Mouse (Mus musculus): ENCODE results near the gene Pkn1. TPM values are rescaled to one million over a fixed set of nuclear protein-coding genes. Genes with fewer than 3 reads are reported as not detected.
A peak's percentile ranks its signal among the peaks of the same experiment; 100 is the strongest.

Pkn1 gene
- polyA plus RNA-seq, 1 experiment from 2014 or later: 37.0 TPM

GRCm38 (mm10) chr8:83621691-83622388 lies 77.1 kb downstream of the Pkn1 start:
- H3K9me3 ChIP-seq (ENCODE audit: control insufficient read depth): no peaks in the 10 kb centered on the region
- H3K27me3 ChIP-seq (replicated peaks; ENCODE audit: control insufficient read depth, insufficient read depth, low read length): no peaks in the 10 kb centered on the region
- peak overlapping the region; percentile 11; the same call in 1 of the 2 replicates for H3K4me3 ChIP-seq (ENCODE audit: low read depth, low read length)
- H3K4me1 ChIP-seq (replicated peaks; ENCODE audit: control insufficient read depth, insufficient read depth, low read length): no peaks in the 10 kb centered on the region; the same call in 1 of the 2 replicates
- H3K9ac ChIP-seq (ENCODE audit: low read depth, low read length): no peak overlapping the region
- no peak for TF ChIP-seq CTCF (IDR thresholded peaks at IDR 0.05; ENCODE audit: low read depth)
- H3K27ac ChIP-seq (ENCODE audit: low read depth, low read length): no peak overlapping the region
- H3K4me2 ChIP-seq (replicated peaks; ENCODE audit: low read depth): peak overlapping the region; percentile 61
- WGBS: 55% methylated on average over 15 of the region's 15 CpGs
- H3K36me3 ChIP-seq (ENCODE audit: control insufficient read depth, insufficient read depth): no peaks in the 10 kb centered on the region
- ATAC-seq: 0 out of 2 replicates have a peak, but pooled peaks have one; percentile 7

GRCm38 (mm10) chr8:83619568-83620285 lies 79.3 kb downstream of the Pkn1 start:
- 78% methylated on average over 9 of the region's 9 CpGs for WGBS

GRCm38 (mm10) chr8:83618566-83618965 lies 80.4 kb downstream of the Pkn1 start:
- 93% methylated on average over 2 of the region's 2 CpGs for WGBS
- Histone ChIP-seq H3K27me3 (replicated peaks; ENCODE audit: control insufficient read depth, insufficient read depth, low read length) (no peaks in the 10 kb centered on the region), H3K4me2 (replicated peaks; ENCODE audit: low read depth) (no peak overlapping the region), H3K36me3 (ENCODE audit: control insufficient read depth, insufficient read depth) (no peaks in the 10 kb centered on the region), H3K9me3 (ENCODE audit: control insufficient read depth) (no peaks in the 10 kb centered on the region), H3K9ac (ENCODE audit: low read depth, low read length) (no peak overlapping the region), H3K4me1 (replicated peaks; ENCODE audit: control insufficient read depth, insufficient read depth, low read length) (no peaks in the 10 kb centered on the region; the same call in 1 of the 2 replicates), H3K4me3 (ENCODE audit: low read depth, low read length) (no peak overlapping the region), H3K27ac (ENCODE audit: low read depth, low read length) (no peak overlapping the region)
- ATAC-seq: no peak
- no peak for TF ChIP-seq CTCF (IDR thresholded peaks at IDR 0.05; ENCODE audit: low read depth)

More at GRCm38 (mm10) chr8:83619568-83620285, 79.3 kb downstream of the Pkn1 start:
- Histone ChIP-seq H3K9ac (ENCODE audit: low read depth, low read length) (no peak overlapping the region), H3K36me3 (ENCODE audit: control insufficient read depth, insufficient read depth) (no peaks in the 10 kb centered on the region), H3K4me1 (replicated peaks; ENCODE audit: control insufficient read depth, insufficient read depth, low read length) (no peaks in the 10 kb centered on the region; the same call in 1 of the 2 replicates), H3K4me3 (ENCODE audit: low read depth, low read length) (no peak overlapping the region), H3K9me3 (ENCODE audit: control insufficient read depth) (no peaks in the 10 kb centered on the region), H3K27ac (ENCODE audit: low read depth, low read length) (no peak overlapping the region), H3K27me3 (replicated peaks; ENCODE audit: control insufficient read depth, insufficient read depth, low read length) (no peaks in the 10 kb centered on the region), H3K4me2 (replicated peaks; ENCODE audit: low read depth) (no peak overlapping the region)
- no peak for TF ChIP-seq CTCF (IDR thresholded peaks at IDR 0.05; ENCODE audit: low read depth)
- ATAC-seq: no peak

GRCm38 (mm10) chr8:83617111-83617510 lies 81.9 kb downstream of the Pkn1 start:
- no peak overlapping the region for H3K9ac ChIP-seq (ENCODE audit: low read depth, low read length)
- no peaks in the 10 kb centered on the region for H3K9me3 ChIP-seq (ENCODE audit: control insufficient read depth)
- TF ChIP-seq CTCF (IDR thresholded peaks at IDR 0.05; ENCODE audit: low read depth): no peak
- H3K4me2 ChIP-seq (replicated peaks; ENCODE audit: low read depth): no peak overlapping the region
- no peaks in the 10 kb centered on the region for H3K4me1 ChIP-seq (replicated peaks; ENCODE audit: control insufficient read depth, insufficient read depth, low read length)
- WGBS: 91% methylated on average over 2 of the region's 2 CpGs
- H3K27me3 ChIP-seq (replicated peaks; ENCODE audit: control insufficient read depth, insufficient read depth, low read length): no peaks in the 10 kb centered on the region
- no peak overlapping the region for H3K4me3 ChIP-seq (ENCODE audit: low read depth, low read length)
- ATAC-seq: no peak
- H3K36me3 ChIP-seq (ENCODE audit: control insufficient read depth, insufficient read depth): peaks cover 13% of the 10 kb centered on the region
- no peak overlapping the region for H3K27ac ChIP-seq (ENCODE audit: low read depth, low read length)

- no peak for TF ChIP-seq CTCF (IDR thresholded peaks at IDR 0.05; ENCODE audit: low read depth)
- Histone ChIP-seq H3K27ac (ENCODE audit: low read depth, low read length) (no peak overlapping the region), H3K36me3 (ENCODE audit: control insufficient read depth, insufficient read depth) (peaks cover 17% of the 10 kb centered on the region), H3K4me3 (ENCODE audit: low read depth, low read length) (no peak overlapping the region), H3K4me2 (replicated peaks; ENCODE audit: low read depth) (no peak overlapping the region), H3K4me1 (replicated peaks; ENCODE audit: control insufficient read depth, insufficient read depth, low read length) (no peaks in the 10 kb centered on the region), H3K27me3 (replicated peaks; ENCODE audit: control insufficient read depth, insufficient read depth, low read length) (no peaks in the 10 kb centered on the region), H3K9ac (ENCODE audit: low read depth, low read length) (no peak overlapping the region), H3K9me3 (ENCODE audit: control insufficient read depth) (no peaks in the 10 kb centered on the region)
- no peak for ATAC-seq
Measured at GRCm38 (mm10) chr8:83616625-83617024, 82.4 kb downstream of the Pkn1 start.

Small RNAs within 50 kb of the gene (microRNA-seq; reads per million reads assigned to microRNA genes)
- not detected for gene Mir1668

Other genes with a start within 250 kb of the Pkn1 start
- gene Scoc, start 240.8 kb downstream of the Pkn1 start, polyA plus RNA-seq (2015; fragmentation: Nextera tagmentation; extraction: Ambion mirVana): 90.6 and 97.8 TPM in 2 replicates
- not detected in 2 replicates for gene Olfr370, start 163.4 kb downstream of the Pkn1 start, polyA plus RNA-seq (2015; fragmentation: Nextera tagmentation; extraction: Ambion mirVana)
- 579 and 585 TPM in 2 replicates for gene Ndufb7, start 132.5 kb downstream of the Pkn1 start, polyA plus RNA-seq (2015; fragmentation: Nextera tagmentation; extraction: Ambion mirVana)
- 317 and 320 TPM in 2 replicates for gene Tecr, start 91.2 kb downstream of the Pkn1 start, polyA plus RNA-seq (2015; fragmentation: Nextera tagmentation; extraction: Ambion mirVana)
- 26.1 and 28.8 TPM in 2 replicates for gene Dnajb1, start 91.0 kb downstream of the Pkn1 start, polyA plus RNA-seq (2015; fragmentation: Nextera tagmentation; extraction: Ambion mirVana)
- 76.1 and 79.3 TPM in 2 replicates for gene Gipc1, start 46.5 kb downstream of the Pkn1 start, polyA plus RNA-seq (2015; fragmentation: Nextera tagmentation; extraction: Ambion mirVana)
- 1.1 and 1.2 TPM in 2 replicates for gene Ptger1, start 32.5 kb downstream of the Pkn1 start, polyA plus RNA-seq (2015; fragmentation: Nextera tagmentation; extraction: Ambion mirVana)
- gene Ddx39, start 16.0 kb upstream of the Pkn1 start, polyA plus RNA-seq (2015; fragmentation: Nextera tagmentation; extraction: Ambion mirVana): 69.8 and 75.5 TPM in 2 replicates
- gene Adgre5, start 42.1 kb upstream of the Pkn1 start, polyA plus RNA-seq (2015; fragmentation: Nextera tagmentation; extraction: Ambion mirVana): 17.2 and 17.6 TPM in 2 replicates
- gene Adgrl1, start 200.9 kb upstream of the Pkn1 start, polyA plus RNA-seq (2015; fragmentation: Nextera tagmentation; extraction: Ambion mirVana): 4.4 and 5.6 TPM in 2 replicates

All from intestine, postnatal 0 days (tissue).